Mouse (Mus musculus) kidney, embryonic 15.5 days (tissue): Measurements from ENCODE around the gene Adra1b. TPM values are rescaled to one million over a fixed set of nuclear protein-coding genes. Genes with fewer than 3 reads are reported as not detected.
A peak's percentile ranks its signal among the peaks of the same experiment; 100 is the strongest.

Experiments used
- ATAC-seq: fragments of 200-750 bp; cut with Nextera tagmentation; replicated peaks from 2 replicates; pipeline ENCODE4 v1.8.0; 2017; ENCODE audit warnings: moderate TSS enrichment; ENCODE audit not compliant: low FRiP score
- H3K27ac ChIP-seq: fragments of 300-500 bp; sonication (generic); 2 replicates; pipeline ENCODE4 v1.5.1; 2015; ENCODE audit warnings: mild to moderate bottlenecking, inconsistent platforms
- H3K27me3 ChIP-seq: fragments of 300-500 bp; sonication (generic); 2 replicates; pipeline ENCODE4 v1.6.1; 2015; ENCODE audit warnings: inconsistent platforms
- H3K36me3 ChIP-seq: fragments of 300-500 bp; sonication (generic); 2 replicates; pipeline ENCODE4 v1.6.1; 2015; ENCODE audit warnings: inconsistent platforms
- H3K4me1 ChIP-seq: fragments of 300-500 bp; sonication (generic); 2 replicates; pipeline ENCODE4 v1.6.1; 2015; ENCODE audit warnings: inconsistent platforms
- H3K4me2 ChIP-seq: fragments of 300-500 bp; sonication (generic); 2 replicates; pipeline ENCODE4 v1.6.1; 2015; ENCODE audit warnings: moderate library complexity, mild to moderate bottlenecking, inconsistent platforms
- H3K4me3 ChIP-seq: fragments of 300-500 bp; sonication (generic); replicated peaks from 2 replicates; pipeline ENCODE4 v1.5.1; 2015; ENCODE audit warnings: mild to moderate bottlenecking, inconsistent platforms
- H3K9ac ChIP-seq: fragments of 300-500 bp; sonication (generic); 2 replicates; pipeline ENCODE4 v1.6.1; 2015; ENCODE audit warnings: mild to moderate bottlenecking, inconsistent platforms
- H3K9me3 ChIP-seq: fragments of 300-500 bp; sonication (generic); replicated peaks from 2 replicates; pipeline ENCODE4 v1.6.1; 2016; ENCODE audit warnings: inconsistent platforms
- WGBS: fragments of 180-500 bp; shearing (Covaris S2); methylation state at CpG from one replicate; pipeline ENCODE4 v1.1.7; 2015; ENCODE audit warnings: mixed read lengths; 5-methylcytosine and 5-hydroxymethylcytosine counted together
- polyA plus RNA-seq: library from polyadenylated mRNA; unstranded; fragments of >200 nt; fragmentation: Nextera tagmentation; extraction: Ambion mirVana; gene quantifications from 2 replicates; pipeline ENCODE4 v1.2.1, GENCODE M21; 2015

Gene Adra1b
- polyA plus RNA-seq, 1 experiment from 2014 or later: 0.96 TPM

- H3K27ac ChIP-seq: no peak overlapping the region
- peak; percentile 96 for ATAC-seq
- 5% methylated on average over 65 of the region's 68 CpGs for WGBS
Measured at GRCm38 (mm10) chr11:43835880-43836740, 64.9 kb downstream of the Adra1b start.

GRCm38 (mm10) chr11:43835456-43835855 lies 65.6 kb downstream of the Adra1b start:
- no peak overlapping the region for H3K4me3 ChIP-seq

More at GRCm38 (mm10) chr11:43835880-43836740, 64.9 kb downstream of the Adra1b start:
- H3K4me1 ChIP-seq: peaks cover 8% of the 10 kb centered on the region
- peak overlapping the region; percentile 23 for H3K9ac ChIP-seq
- peak overlapping the region; percentile 78 for H3K4me2 ChIP-seq
- no peaks in the 10 kb centered on the region for H3K9me3 ChIP-seq
- H3K36me3 ChIP-seq: no peaks in the 10 kb centered on the region
- H3K27me3 ChIP-seq: peaks cover 54% of the 10 kb centered on the region
- peak overlapping the region; percentile 53 for H3K4me3 ChIP-seq

GRCm38 (mm10) chr11:43834531-43834930 lies 66.5 kb downstream of the Adra1b start:
- no peak overlapping the region for H3K9ac ChIP-seq

More at GRCm38 (mm10) chr11:43835456-43835855, 65.6 kb downstream of the Adra1b start:
- H3K9me3 ChIP-seq: no peaks in the 10 kb centered on the region
- H3K36me3 ChIP-seq: no peaks in the 10 kb centered on the region
- WGBS: 95% methylated on average over 15 of the region's 15 CpGs
- H3K4me2 ChIP-seq: peak overlapping the region; percentile 78
- H3K27ac ChIP-seq: no peak overlapping the region
- peaks cover 54% of the 10 kb centered on the region for H3K27me3 ChIP-seq
- no peak for ATAC-seq
- peaks cover 8% of the 10 kb centered on the region for H3K4me1 ChIP-seq
- H3K9ac ChIP-seq: no peak overlapping the region

GRCm38 (mm10) chr11:43831530-43831929 lies 69.5 kb downstream of the Adra1b start:
- no peak for ATAC-seq
- H3K4me1 ChIP-seq: peaks cover 7% of the 10 kb centered on the region
- H3K27ac ChIP-seq: no peak overlapping the region
- no peak overlapping the region for H3K4me2 ChIP-seq
- H3K9me3 ChIP-seq: no peaks in the 10 kb centered on the region
- no peak overlapping the region for H3K9ac ChIP-seq
- H3K4me3 ChIP-seq: no peak overlapping the region
- no peaks in the 10 kb centered on the region for H3K36me3 ChIP-seq
- 71% methylated on average over 4 of the region's 4 CpGs for WGBS
- H3K27me3 ChIP-seq: peaks cover 41% of the 10 kb centered on the region

More at GRCm38 (mm10) chr11:43834531-43834930, 66.5 kb downstream of the Adra1b start:
- Histone ChIP-seq H3K36me3 (no peaks in the 10 kb centered on the region), H3K4me2 (no peak overlapping the region), H3K9me3 (no peaks in the 10 kb centered on the region), H3K4me1 (peaks cover 8% of the 10 kb centered on the region), H3K27me3 (peaks cover 54% of the 10 kb centered on the region), H3K4me3 (no peak overlapping the region), H3K27ac (no peak overlapping the region)
- ATAC-seq: no peak
- 68% methylated on average over 11 of the region's 11 CpGs for WGBS

GRCm38 (mm10) chr11:43826769-43827168 lies 74.2 kb downstream of the Adra1b start:
- H3K27me3 ChIP-seq: peaks cover 6% of the 10 kb centered on the region; the same call in 1 of the 2 replicates
- H3K4me3 ChIP-seq: no peak overlapping the region
- ATAC-seq: no peak
- no peaks in the 10 kb centered on the region for H3K36me3 ChIP-seq
- H3K4me2 ChIP-seq: no peak overlapping the region
- no peak overlapping the region for H3K27ac ChIP-seq
- WGBS: 97% methylated on average over 4 of the region's 4 CpGs
- no peak overlapping the region for H3K9ac ChIP-seq
- H3K4me1 ChIP-seq: no peaks in the 10 kb centered on the region
- no peaks in the 10 kb centered on the region for H3K9me3 ChIP-seq

- Histone ChIP-seq H3K9me3 (no peaks in the 10 kb centered on the region), H3K27me3 (no peaks in the 10 kb centered on the region), H3K27ac (no peak overlapping the region), H3K4me3 (no peak overlapping the region), H3K36me3 (no peaks in the 10 kb centered on the region), H3K9ac (no peak overlapping the region), H3K4me1 (no peaks in the 10 kb centered on the region), H3K4me2 (no peak overlapping the region)
- no peak for ATAC-seq
- WGBS: 53% methylated on average over 5 of the region's 5 CpGs
Measured at GRCm38 (mm10) chr11:43823349-43823748, 77.7 kb downstream of the Adra1b start.

- H3K36me3 ChIP-seq: no peaks in the 10 kb centered on the region
- ATAC-seq: no peak; the same call in 1 of the 2 replicates
- H3K4me1 ChIP-seq: no peaks in the 10 kb centered on the region
- H3K9ac ChIP-seq: no peak overlapping the region
- H3K9me3 ChIP-seq: no peaks in the 10 kb centered on the region
- H3K27ac ChIP-seq: no peak overlapping the region
- H3K4me2 ChIP-seq: no peak overlapping the region
- no peak overlapping the region for H3K4me3 ChIP-seq
- H3K27me3 ChIP-seq: no peaks in the 10 kb centered on the region
- 67% methylated on average over 11 of the region's 11 CpGs for WGBS
Measured at GRCm38 (mm10) chr11:43820552-43821460, 80.2 kb downstream of the Adra1b start.

GRCm38 (mm10) chr11:43817368-43817923 lies 83.6 kb downstream of the Adra1b start:
- Histone ChIP-seq H3K4me1 (no peaks in the 10 kb centered on the region), H3K27me3 (no peaks in the 10 kb centered on the region), H3K4me3 (no peak overlapping the region), H3K27ac (no peak overlapping the region), H3K4me2 (no peak overlapping the region), H3K9ac (no peak overlapping the region), H3K9me3 (no peaks in the 10 kb centered on the region), H3K36me3 (no peaks in the 10 kb centered on the region)
- ATAC-seq: no peak
- WGBS: 63% methylated on average over 9 of the region's 9 CpGs

- Histone ChIP-seq H3K9ac (no peak overlapping the region), H3K4me3 (no peak overlapping the region), H3K9me3 (no peaks in the 10 kb centered on the region), H3K27me3 (no peaks in the 10 kb centered on the region), H3K27ac (no peak overlapping the region), H3K36me3 (no peaks in the 10 kb centered on the region), H3K4me1 (no peaks in the 10 kb centered on the region), H3K4me2 (no peak overlapping the region)
- ATAC-seq: no peak
- 64% methylated on average over 5 of the region's 5 CpGs for WGBS
Measured at GRCm38 (mm10) chr11:43812535-43812934, 88.5 kb downstream of the Adra1b start.

GRCm38 (mm10) chr11:43807732-43808131 lies 93.3 kb downstream of the Adra1b start:
- no peak for ATAC-seq

GRCm38 (mm10) chr11:43795992-43796391 lies 105.0 kb downstream of the Adra1b start:
- no peaks in the 10 kb centered on the region for H3K36me3 ChIP-seq
- ATAC-seq: no peak
- H3K27ac ChIP-seq: no peak overlapping the region
- no peaks in the 10 kb centered on the region for H3K9me3 ChIP-seq
- no peak overlapping the region for H3K9ac ChIP-seq
- H3K4me3 ChIP-seq: no peak overlapping the region
- 28% methylated on average over 8 of the region's 8 CpGs for WGBS
- no peaks in the 10 kb centered on the region for H3K4me1 ChIP-seq
- H3K4me2 ChIP-seq: no peak overlapping the region
- no peaks in the 10 kb centered on the region for H3K27me3 ChIP-seq

More at GRCm38 (mm10) chr11:43807732-43808131, 93.3 kb downstream of the Adra1b start:
- H3K36me3 ChIP-seq: no peaks in the 10 kb centered on the region
- no peak overlapping the region for H3K4me2 ChIP-seq
- no peaks in the 10 kb centered on the region for H3K4me1 ChIP-seq
- H3K9me3 ChIP-seq: no peaks in the 10 kb centered on the region
- H3K27ac ChIP-seq: no peak overlapping the region
- WGBS: 49% methylated on average over 5 of the region's 5 CpGs
- H3K9ac ChIP-seq: no peak overlapping the region
- no peak overlapping the region for H3K4me3 ChIP-seq
- H3K27me3 ChIP-seq: no peaks in the 10 kb centered on the region
